Comparison of ENCODE assay signal across 8 mouse cellular contexts in the genomic region with DNA sequence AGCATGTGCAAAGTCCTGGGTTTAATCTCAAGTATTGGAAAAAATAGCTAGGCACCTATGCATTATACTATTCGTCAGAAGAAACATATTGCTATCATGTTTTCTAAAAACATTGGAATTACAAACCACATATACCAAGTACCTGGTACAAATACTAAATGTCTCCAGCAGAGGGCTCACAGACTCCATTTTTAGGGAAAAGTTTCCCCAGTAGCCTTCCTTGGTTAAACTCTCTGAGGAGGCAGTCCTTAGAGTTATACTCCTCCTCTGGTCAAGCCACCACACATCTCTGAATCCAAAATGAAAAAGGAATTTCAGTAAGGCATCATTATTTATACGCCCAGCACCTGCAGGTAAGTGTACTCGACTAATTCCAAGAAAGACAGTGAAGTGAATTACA.
DNase-seq lines count a peak whose midpoint lies in the region; ATAC-seq lines count a peak whose summit lies in the region.

No protein-coding gene starts in this region.

- peak; percentile 47 for DNase-seq in urinary bladder, postnatal 25 days (ENCODE audit: low spot score)
- DNase-seq in urinary bladder, postnatal 4 days (ENCODE audit: low spot score in 2 of 2), result no peak
- peak; percentile 67 for DNase-seq in cerebellum, adult 8-10 months
- DNase-seq in gastrocnemius, postnatal 14 days, result peak; percentile 19
- DNase-seq in kidney, postnatal 10 days, result peak; percentile 74
- peak; percentile 6 to 29 for DNase-seq in lung, adult 18-20 months
- peak; percentile 62 to 71 for DNase-seq in right cerebral cortex, postnatal 10 days (ENCODE audit: low spot score in 2 of 2)

- intact Hi-C loops in gastrocnemius, postnatal 14 days (cut with DNase I; ENCODE audit: low total_unique reads), result loop anchor here (5.0 kb wide), 1 partner anchor 176 kb away; the partner anchor contains the start of gene Ndufaf4

- no peak for ATAC-seq in inflammation-experienced regulatory T-cells, adult 6 months

Comparison
In these comparisons a context has a peak if more than half of its experiments do, and no peak if none do; other contexts are left out.
1. DNase-seq: peak in urinary bladder, postnatal 25 days (single experiment), cerebellum, adult 8-10 months (single experiment), gastrocnemius, postnatal 14 days (single experiment), kidney, postnatal 10 days (single experiment), lung, adult 18-20 months (2 of 2) and right cerebral cortex, postnatal 10 days (2 of 2); none in urinary bladder, postnatal 4 days (0 of 2).